Mouse (Mus musculus): ENCODE results near the gene Klf7.
A peak's percentile ranks its signal among the peaks of the same experiment; 100 is the strongest.
"Not testable (repeated sequence)": the region's sequence is repeated elsewhere in the genome, so short reads cannot be mapped to it uniquely, and the experiment has no call there.

Gene Klf7

GRCm38 (mm10) chr1:64121559-64122465 is at the start of gene Klf7:
Klf7 (minus strand) TSS chr1:64122282.
- peak; percentile 99 to 100 for DNase-seq (ENCODE audit: low spot score in 2 of 2)

GRCm38 (mm10) chr1:64164526-64165062 is 42.5 kb upstream of the Klf7 start:
- DNase-seq (ENCODE audit: low spot score in 2 of 2), result no peak

GRCm38 (mm10) chr1:64158766-64159165 is 36.7 kb upstream of the Klf7 start:
- DNase-seq (ENCODE audit: low spot score in 2 of 2), result no peak

- no peak for DNase-seq (ENCODE audit: low spot score in 2 of 2)
Measured at GRCm38 (mm10) chr1:64149185-64149584, 27.1 kb upstream of the Klf7 start.

GRCm38 (mm10) chr1:64142691-64143445 is 20.8 kb upstream of the Klf7 start:
- no peak for DNase-seq (ENCODE audit: low spot score in 2 of 2)

- no peak for DNase-seq (ENCODE audit: low spot score in 2 of 2)
Measured at GRCm38 (mm10) chr1:64134439-64134838, 12.4 kb upstream of the Klf7 start.

GRCm38 (mm10) chr1:64126822-64127221 is 4.7 kb upstream of the Klf7 start:
- DNase-seq (ENCODE audit: low spot score in 2 of 2), result no peak

GRCm38 (mm10) chr1:64122466-64122830 is 366 bp upstream of the Klf7 start:
- no peak for DNase-seq (ENCODE audit: low spot score in 2 of 2)

- DNase-seq (ENCODE audit: low spot score in 2 of 2), result peak; percentile 59 to 77
Measured at GRCm38 (mm10) chr1:64120811-64121515, 1.1 kb downstream of the Klf7 start.

- DNase-seq (ENCODE audit: low spot score in 2 of 2), result peak; percentile 70 to 71
Measured at GRCm38 (mm10) chr1:64120421-64120810, 1.7 kb downstream of the Klf7 start.

- peak; percentile 61 to 63 for DNase-seq (ENCODE audit: low spot score in 2 of 2)
Measured at GRCm38 (mm10) chr1:64119851-64120250, 2.2 kb downstream of the Klf7 start.

GRCm38 (mm10) chr1:64119358-64119794 is 2.7 kb downstream of the Klf7 start:
- DNase-seq (ENCODE audit: low spot score in 2 of 2), result peak; percentile 60 to 74

GRCm38 (mm10) chr1:64118285-64119170 is 3.6 kb downstream of the Klf7 start:
- no peak for DNase-seq (ENCODE audit: low spot score in 2 of 2)

- no peak for DNase-seq (ENCODE audit: low spot score in 2 of 2)
Measured at GRCm38 (mm10) chr1:64117478-64118284, 4.4 kb downstream of the Klf7 start.

- no peak for DNase-seq (ENCODE audit: low spot score in 2 of 2)
Measured at GRCm38 (mm10) chr1:64116746-64117455, 5.2 kb downstream of the Klf7 start.

- DNase-seq (ENCODE audit: low spot score in 2 of 2), result no peak
Measured at GRCm38 (mm10) chr1:64114579-64114978, 7.5 kb downstream of the Klf7 start.

- not testable (repeated sequence) for DNase-seq (ENCODE audit: low spot score in 2 of 2)
Measured at GRCm38 (mm10) chr1:64108653-64109052, 13.4 kb downstream of the Klf7 start.

GRCm38 (mm10) chr1:64107526-64107925 is 14.6 kb downstream of the Klf7 start:
- no peak for DNase-seq (ENCODE audit: low spot score in 2 of 2)

- DNase-seq (ENCODE audit: low spot score in 2 of 2), result no peak
Measured at GRCm38 (mm10) chr1:64106127-64106526, 16.0 kb downstream of the Klf7 start.
